Mouse (Mus musculus): ENCODE data around the gene Wdr53. TPM values are rescaled to one million over a fixed set of nuclear protein-coding genes. Genes with fewer than 3 reads are reported as not detected.

Wdr53 gene
- 15.4 and 16.6 TPM in 2 replicates for polyA plus RNA-seq (2015; fragmentation: Nextera tagmentation; extraction: Ambion mirVana)

GRCm38 (mm10) chr16:32246952-32247370, at the start of gene Wdr53, which contains the start of gene Fbxo45:
Wdr53 (plus strand) TSS chr16:32247227.
Fbxo45 (minus strand) TSS chr16:32247158.

GRCm38 (mm10) chr16:32271291-32271690, 24.3 kb downstream of the Wdr53 start, which contains the start of gene Smco1:
Smco1 (plus strand) TSS chr16:32271468.

GRCm38 (mm10) chr16:32277308-32278256, 30.6 kb downstream of the Wdr53 start, which contains the start of gene Rnf168:
Rnf168 (plus strand) TSS chr16:32277459.

MicroRNA genes within 50 kb of the gene (microRNA counts, 519-probe panel; counts per million panel counts)
- microRNA mmu-miR-1946a: 88.3 counts per million

Other genes starting within 250 kb of the Wdr53 start
- gene Senp5, start 243.9 kb upstream of the Wdr53 start, polyA plus RNA-seq (2015; fragmentation: Nextera tagmentation; extraction: Ambion mirVana): 5.2 and 5.6 TPM in 2 replicates
- 18.2 and 21.8 TPM in 2 replicates for gene Pak2, start 167.9 kb upstream of the Wdr53 start, polyA plus RNA-seq (2015; fragmentation: Nextera tagmentation; extraction: Ambion mirVana)
- gene Pigx, start 147.5 kb upstream of the Wdr53 start, polyA plus RNA-seq (2015; fragmentation: Nextera tagmentation; extraction: Ambion mirVana): 40.4 and 42.1 TPM in 2 replicates
- gene Cep19, start 147.4 kb upstream of the Wdr53 start, polyA plus RNA-seq (2015; fragmentation: Nextera tagmentation; extraction: Ambion mirVana): 10.8 and 12.8 TPM in 2 replicates
- 30.8 and 45.9 TPM in 2 replicates for gene Nrros, start 81.6 kb upstream of the Wdr53 start, polyA plus RNA-seq (2015; fragmentation: Nextera tagmentation; extraction: Ambion mirVana)
- gene Bex6, start 67.4 kb upstream of the Wdr53 start, polyA plus RNA-seq (2015; fragmentation: Nextera tagmentation; extraction: Ambion mirVana): 2.8 and 3.0 TPM in 2 replicates
- 6.5 TPM in 2 replicates for gene Fbxo45, start 69 bp upstream of the Wdr53 start, polyA plus RNA-seq (2015; fragmentation: Nextera tagmentation; extraction: Ambion mirVana)
- gene Smco1, start 24.2 kb downstream of the Wdr53 start, polyA plus RNA-seq (2015; fragmentation: Nextera tagmentation; extraction: Ambion mirVana): 0.08 TPM in 1 of 2 replicates, not detected in the other
- gene Rnf168, start 30.2 kb downstream of the Wdr53 start, polyA plus RNA-seq (2015; fragmentation: Nextera tagmentation; extraction: Ambion mirVana): 22.6 and 23.0 TPM in 2 replicates
- gene Ubxn7, start 85.0 kb downstream of the Wdr53 start, polyA plus RNA-seq (2015; fragmentation: Nextera tagmentation; extraction: Ambion mirVana): 10.8 and 11.4 TPM in 2 replicates
- not detected in 2 replicates for gene Tm4sf19, start 153.3 kb downstream of the Wdr53 start, polyA plus RNA-seq (2015; fragmentation: Nextera tagmentation; extraction: Ambion mirVana)
- gene Tctex1d2, start 172.5 kb downstream of the Wdr53 start, polyA plus RNA-seq (2015; fragmentation: Nextera tagmentation; extraction: Ambion mirVana): 18.7 and 19.7 TPM in 2 replicates
- 38.5 and 38.8 TPM in 2 replicates for gene Pcyt1a, start 183.7 kb downstream of the Wdr53 start, polyA plus RNA-seq (2015; fragmentation: Nextera tagmentation; extraction: Ambion mirVana)
- 1.1 and 2.2 TPM in 2 replicates for gene Slc51a, start 240.7 kb downstream of the Wdr53 start, polyA plus RNA-seq (2015; fragmentation: Nextera tagmentation; extraction: Ambion mirVana)
- gene Zdhhc19, start 249.0 kb downstream of the Wdr53 start, polyA plus RNA-seq (2015; fragmentation: Nextera tagmentation; extraction: Ambion mirVana): 0.12 TPM in 1 of 2 replicates, not detected in the other